Mouse (Mus musculus) forebrain, embryonic 12.5 days (tissue): ENCODE results near the gene Fkbpl. TPM values are rescaled to one million over a fixed set of nuclear protein-coding genes. Genes with fewer than 3 reads are reported as not detected.

Experiments used
- ATAC-seq: fragments of 200-750 bp; cut with Nextera tagmentation; 2 replicates; pipeline ENCODE4 v1.8.0; 2017; ENCODE audit warnings: moderate TSS enrichment; ENCODE audit not compliant: low FRiP score
- H3K27ac ChIP-seq: fragments of 300-500 bp; sonication (generic); 2 replicates; pipeline ENCODE4 v1.5.1; 2016; ENCODE audit warnings: mild to moderate bottlenecking
- H3K27me3 ChIP-seq: fragments of 300-500 bp; sonication (generic); 2 replicates; pipeline ENCODE4 v1.6.1; 2016; ENCODE audit warnings: mild to moderate bottlenecking
- H3K36me3 ChIP-seq: fragments of 300-500 bp; sonication (generic); replicated peaks from 2 replicates; pipeline ENCODE4 v1.6.1; 2016; ENCODE audit warnings: mild to moderate bottlenecking
- H3K4me1 ChIP-seq: fragments of 300-500 bp; sonication (generic); 2 replicates; pipeline ENCODE4 v1.6.1; 2016
- H3K4me2 ChIP-seq: fragments of 300-500 bp; sonication (generic); 2 replicates; pipeline ENCODE4 v1.6.1; 2016; ENCODE audit warnings: mild to moderate bottlenecking, moderate library complexity
- H3K4me3 ChIP-seq: fragments of 300-500 bp; sonication (generic); replicated peaks from 2 replicates; pipeline ENCODE4 v1.5.1; 2016; ENCODE audit warnings: mild to moderate bottlenecking
- H3K9ac ChIP-seq: fragments of 300-500 bp; sonication (generic); 2 replicates; pipeline ENCODE4 v1.6.1; 2016; ENCODE audit warnings: mild to moderate bottlenecking
- H3K9me3 ChIP-seq: fragments of 300-500 bp; sonication (generic); 2 replicates; pipeline ENCODE4 v1.6.1; 2016
- WGBS: fragments of 180-500 bp; shearing (Covaris S2); methylation state at CpG from one replicate; pipeline ENCODE4 v1.1.7; 2016; 5-methylcytosine and 5-hydroxymethylcytosine counted together
- polyA plus RNA-seq: library from polyadenylated mRNA; unstranded; fragments of >200 nt; fragmentation: Nextera tagmentation; extraction: Ambion mirVana; gene quantifications from 2 replicates; pipeline ENCODE4 v1.2.1, GENCODE M21; 2016

Fkbpl gene
- polyA plus RNA-seq, 1 experiment from 2014 or later = 14.6 TPM

GRCm38 (mm10) chr17:34643379-34643778 is 1.2 kb upstream of the Fkbpl start:
- Histone ChIP-seq H3K4me3 (no peak overlapping the region), H3K9me3 (no peaks in the 10 kb centered on the region), H3K27ac (no peak overlapping the region), H3K4me2 (no peak overlapping the region), H3K9ac (no peak overlapping the region), H3K27me3 (no peaks in the 10 kb centered on the region), H3K36me3 (0 out of 2 replicates have a peak, but pooled peaks cover 5% of the 10 kb centered on the region), H3K4me1 (peaks cover 40% of the 10 kb centered on the region)
- ATAC-seq = no peak
- WGBS = 91% methylated on average over 4 of the region's 4 CpGs

DNA sequence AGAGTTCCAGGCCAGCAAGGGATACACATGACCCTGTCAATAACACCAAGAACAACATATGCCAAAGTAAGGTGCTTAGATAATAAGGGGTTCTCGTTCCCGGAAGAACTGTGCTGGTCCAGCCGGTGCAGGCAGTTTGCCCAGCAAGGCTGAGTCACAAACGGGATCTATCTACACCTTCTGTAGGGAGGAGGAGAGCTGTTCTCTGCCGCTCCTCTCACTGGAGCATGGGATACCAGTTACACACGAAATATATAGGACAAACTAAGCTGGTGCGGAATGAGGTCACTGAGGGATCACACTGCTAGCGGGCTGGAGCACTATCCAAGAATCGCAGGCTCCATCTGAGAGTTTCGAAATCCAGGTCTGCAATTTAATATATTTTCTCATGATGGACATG is 620 bp upstream of the Fkbpl start:
- Histone ChIP-seq H3K9me3 (no peaks in the 10 kb centered on the region), H3K4me1 (peaks cover 45% of the 10 kb centered on the region), H3K27ac (no peak overlapping the region), H3K4me3 (no peak overlapping the region), H3K4me2 (no peak overlapping the region), H3K9ac (no peak overlapping the region), H3K27me3 (no peaks in the 10 kb centered on the region), H3K36me3 (peaks cover 6% of the 10 kb centered on the region)
- ATAC-seq = no peak
- WGBS = 85% methylated on average over 10 of the region's 10 CpGs

- ATAC-seq = no peak
- H3K27me3 ChIP-seq = no peaks in the 10 kb centered on the region
Measured at GRCm38 (mm10) chr17:34645256-34645829, 779 bp downstream of the Fkbpl start.

GRCm38 (mm10) chr17:34645831-34646511 is 1.4 kb downstream of the Fkbpl start:
- peaks cover 38% of the 10 kb centered on the region for H3K4me1 ChIP-seq
- H3K4me2 ChIP-seq = peak overlapping the region; percentile 59
- WGBS = 92% methylated on average over 30 of the region's 30 CpGs
- H3K36me3 ChIP-seq = peaks cover 26% of the 10 kb centered on the region
- no peak overlapping the region for H3K9ac ChIP-seq
- no peaks in the 10 kb centered on the region for H3K9me3 ChIP-seq
- H3K27ac ChIP-seq = 0 out of 2 replicates have a peak overlapping the region, but pooled peaks have one; percentile 31
- peak overlapping the region; percentile 54; the same call in 1 of the 2 replicates for H3K4me3 ChIP-seq
- no peaks in the 10 kb centered on the region for H3K27me3 ChIP-seq
- ATAC-seq = no peak

More at GRCm38 (mm10) chr17:34645256-34645829, 779 bp downstream of the Fkbpl start:
- Histone ChIP-seq H3K36me3 (peaks cover 20% of the 10 kb centered on the region), H3K4me1 (peaks cover 45% of the 10 kb centered on the region), H3K27ac (peak overlapping the region; percentile 75; the same call in 1 of the 2 replicates), H3K9me3 (no peaks in the 10 kb centered on the region), H3K9ac (peak overlapping the region; percentile 74; the same call in 1 of the 2 replicates), H3K4me2 (peak overlapping the region; percentile 59), H3K4me3 (peak overlapping the region; percentile 54)
- 50% methylated on average over 10 of the region's 10 CpGs for WGBS

GRCm38 (mm10) chr17:34646906-34647787 is 2.6 kb downstream of the Fkbpl start, which contains the start of gene Atf6b:
Gene Atf6b (plus strand): TSS chr17:34647146.
- WGBS = 2% methylated on average over 66 of the region's 66 CpGs
- Histone ChIP-seq H3K9ac (peak within 1 kb of the TSS; percentile 89), H3K4me3 (peak within 1 kb of the TSS; percentile 88), H3K36me3 (peaks cover 38% of the 10 kb centered on the region), H3K4me1 (peaks cover 32% of the 10 kb centered on the region), H3K27me3 (no peaks in the 10 kb centered on the region), H3K27ac (peak within 1 kb of the TSS; percentile 54), H3K4me2 (peak within 1 kb of the TSS; percentile 91), H3K9me3 (no peaks in the 10 kb centered on the region)
- peak; percentile 96 for ATAC-seq

DNA sequence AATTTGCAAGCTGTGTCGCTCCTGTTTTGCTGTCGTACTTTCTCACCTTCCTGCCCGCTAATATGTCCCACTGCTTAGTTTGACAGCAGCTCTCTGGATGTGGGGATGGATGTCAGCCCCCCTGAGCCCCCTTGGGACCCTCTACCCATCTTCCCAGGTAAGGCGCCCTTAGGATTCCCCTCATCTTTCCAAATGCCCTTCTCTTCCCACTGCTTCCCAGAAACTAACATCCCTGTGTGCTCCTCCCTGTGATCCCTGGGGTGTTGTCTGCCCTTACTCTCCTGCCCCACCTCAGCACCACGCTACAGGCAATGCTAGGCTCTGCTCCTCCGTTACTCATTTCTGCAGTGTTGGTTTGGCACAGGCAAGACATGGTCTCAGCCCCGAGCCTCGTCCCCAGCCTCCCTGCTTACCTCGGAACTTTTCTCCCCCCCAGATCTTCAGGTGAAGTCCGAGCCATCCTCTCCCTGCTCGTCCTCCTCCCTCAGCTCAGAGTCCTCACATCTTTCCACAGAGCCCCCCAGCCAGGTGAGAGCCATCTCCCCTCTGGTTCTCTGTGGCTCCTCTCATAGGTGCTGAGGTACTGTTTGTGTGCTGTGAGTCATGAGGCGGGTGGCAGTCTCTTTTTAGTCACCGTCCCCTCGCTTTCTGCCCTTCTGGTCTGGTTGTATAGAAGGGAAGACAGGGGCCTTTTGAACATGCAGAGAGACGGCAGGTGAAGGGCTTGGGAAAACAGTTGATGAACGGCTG is 3.8 kb downstream of the Fkbpl start:
- H3K9ac ChIP-seq = peak overlapping the region; percentile 89; the same call in 1 of the 2 replicates
- H3K4me3 ChIP-seq = peak overlapping the region; percentile 88
- no peak overlapping the region for H3K27ac ChIP-seq
- peaks cover 49% of the 10 kb centered on the region for H3K36me3 ChIP-seq
- H3K4me1 ChIP-seq = peaks cover 32% of the 10 kb centered on the region
- no peaks in the 10 kb centered on the region for H3K9me3 ChIP-seq
- 85% methylated on average over 16 of the region's 16 CpGs for WGBS
- ATAC-seq = no peak
- H3K4me2 ChIP-seq = peak overlapping the region; percentile 91
- no peaks in the 10 kb centered on the region for H3K27me3 ChIP-seq

GRCm38 (mm10) chr17:34649106-34649864 is 4.7 kb downstream of the Fkbpl start:
- Histone ChIP-seq H3K9me3 (no peaks in the 10 kb centered on the region), H3K4me1 (peaks cover 32% of the 10 kb centered on the region), H3K27me3 (no peaks in the 10 kb centered on the region), H3K9ac (no peak overlapping the region), H3K4me2 (no peak overlapping the region), H3K36me3 (peaks cover 55% of the 10 kb centered on the region), H3K27ac (no peak overlapping the region), H3K4me3 (no peak overlapping the region)
- ATAC-seq = no peak
- 90% methylated on average over 18 of the region's 18 CpGs for WGBS

GRCm38 (mm10) chr17:34650781-34651180 is 6.2 kb downstream of the Fkbpl start:
- no peak overlapping the region for H3K4me3 ChIP-seq
- no peak overlapping the region for H3K27ac ChIP-seq
- H3K27me3 ChIP-seq = no peaks in the 10 kb centered on the region
- peaks cover 67% of the 10 kb centered on the region for H3K36me3 ChIP-seq
- H3K9me3 ChIP-seq = no peaks in the 10 kb centered on the region
- ATAC-seq = no peak
- no peak overlapping the region for H3K4me2 ChIP-seq
- peaks cover 23% of the 10 kb centered on the region for H3K4me1 ChIP-seq
- no peak overlapping the region for H3K9ac ChIP-seq
- 94% methylated on average over 14 of the region's 14 CpGs for WGBS

DNA sequence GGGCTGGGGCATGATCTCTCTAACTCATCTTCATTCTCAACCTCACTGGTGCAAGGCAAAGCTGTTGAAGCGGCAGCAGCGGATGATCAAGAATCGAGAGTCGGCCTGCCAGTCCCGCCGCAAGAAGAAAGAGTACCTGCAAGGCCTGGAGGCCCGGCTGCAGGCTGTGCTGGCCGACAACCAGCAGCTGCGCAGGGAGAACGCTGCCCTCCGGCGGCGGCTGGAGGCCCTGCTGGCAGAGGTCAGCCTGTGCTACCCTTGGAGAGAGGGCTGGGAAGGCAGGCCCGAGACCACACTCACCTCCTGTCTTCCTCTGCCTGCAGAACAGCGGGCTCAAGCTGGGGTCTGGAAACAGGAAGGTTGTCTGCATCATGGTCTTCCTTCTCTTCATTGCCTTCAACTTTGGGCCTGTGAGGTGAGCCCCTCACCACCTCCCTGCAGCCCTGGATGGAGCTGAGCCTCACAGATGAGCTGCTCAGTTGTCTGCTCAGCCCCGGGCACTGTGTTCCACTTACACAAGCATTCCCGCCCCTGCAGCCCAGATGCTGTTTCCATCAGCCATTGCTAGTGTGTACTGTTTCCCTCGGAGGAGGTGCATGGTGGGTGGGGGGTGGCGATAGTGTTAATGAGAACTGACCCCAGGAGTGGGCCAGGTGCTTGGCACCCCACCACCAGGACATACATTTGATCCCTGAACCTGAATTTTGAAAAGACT is 7.1 kb downstream of the Fkbpl start:
- 49% methylated on average over 19 of the region's 19 CpGs for WGBS
- Histone ChIP-seq H3K9me3 (no peaks in the 10 kb centered on the region), H3K4me2 (no peak overlapping the region), H3K4me3 (no peak overlapping the region), H3K36me3 (peaks cover 62% of the 10 kb centered on the region), H3K27ac (no peak overlapping the region), H3K9ac (peak overlapping the region; percentile 12; the same call in 1 of the 2 replicates), H3K4me1 (peaks cover 19% of the 10 kb centered on the region), H3K27me3 (no peaks in the 10 kb centered on the region)
- no peak for ATAC-seq

GRCm38 (mm10) chr17:34652546-34652945 is 8.0 kb downstream of the Fkbpl start:
- WGBS = 89% methylated on average over 10 of the region's 10 CpGs
- Histone ChIP-seq H3K9me3 (no peaks in the 10 kb centered on the region), H3K4me3 (no peak overlapping the region), H3K36me3 (peaks cover 62% of the 10 kb centered on the region), H3K27me3 (no peaks in the 10 kb centered on the region), H3K4me2 (no peak overlapping the region), H3K9ac (no peak overlapping the region), H3K27ac (no peak overlapping the region), H3K4me1 (peaks cover 17% of the 10 kb centered on the region)
- ATAC-seq = no peak

- ATAC-seq = no peak
- no peak overlapping the region for H3K4me3 ChIP-seq
- H3K4me2 ChIP-seq = no peak overlapping the region
- H3K36me3 ChIP-seq = peaks cover 62% of the 10 kb centered on the region
- H3K4me1 ChIP-seq = peaks cover 12% of the 10 kb centered on the region
- no peaks in the 10 kb centered on the region for H3K27me3 ChIP-seq
- no peak overlapping the region for H3K27ac ChIP-seq
- 94% methylated on average over 8 of the region's 8 CpGs for WGBS
- H3K9ac ChIP-seq = no peak overlapping the region
- H3K9me3 ChIP-seq = no peaks in the 10 kb centered on the region
Measured at GRCm38 (mm10) chr17:34652985-34653384, 8.4 kb downstream of the Fkbpl start.
